Mouse (Mus musculus): ENCODE data around the gene Hist1h2ac.

DNA sequence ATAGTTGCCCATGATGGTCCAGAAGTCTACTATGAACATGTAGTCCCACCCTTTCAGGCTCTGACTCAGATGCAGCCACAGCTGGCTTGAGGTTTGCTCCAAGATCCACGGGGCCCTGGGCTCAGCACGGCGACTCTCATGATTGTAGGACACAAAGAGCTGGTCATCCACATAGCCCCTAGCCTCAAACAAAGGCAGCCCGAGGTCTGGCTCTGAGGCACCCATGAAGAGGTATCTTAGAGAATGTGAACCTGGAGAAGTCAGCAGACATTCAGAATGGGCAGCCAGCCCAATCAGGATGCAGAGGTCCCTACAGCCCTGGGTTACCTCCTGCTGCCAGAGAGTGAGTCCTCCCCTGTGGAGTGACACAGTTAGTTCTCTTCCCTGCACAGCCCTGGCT, 24.3 kb upstream of the Hist1h2ac start:
- no peak for TF ChIP-seq ZNF384 (IDR thresholded peaks at IDR 0.05; ENCODE audit: low read depth, low read length)
- TF ChIP-seq ZC3H11A (IDR thresholded peaks at IDR 0.05; ENCODE audit: borderline replicate concordance, low read depth, low read length), result no peak
